In the genomic region with DNA sequence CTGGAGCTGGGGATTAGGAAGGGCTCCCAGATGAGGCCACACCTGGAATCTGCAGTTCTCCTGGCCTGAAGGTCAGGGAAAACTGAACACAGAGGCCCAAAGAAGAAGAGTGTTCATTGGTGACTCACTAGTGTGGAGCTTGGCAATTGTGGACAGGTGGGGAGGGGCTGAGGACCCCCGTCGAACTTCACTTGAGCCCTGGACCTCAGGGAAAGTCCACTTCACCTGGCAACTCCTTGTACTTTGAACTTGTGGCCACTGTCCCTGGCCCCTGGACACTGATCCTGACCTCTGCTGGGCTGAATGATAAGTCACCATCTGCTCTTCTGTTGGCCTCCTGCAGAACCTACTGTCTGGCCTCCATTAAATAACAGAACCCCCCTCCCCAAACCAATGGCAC, we compare ENCODE assay signal across 13 mouse cellular contexts. TPM values are rescaled to one million over a fixed set of nuclear protein-coding genes. Genes with fewer than 3 reads are reported as not detected.
DNase-seq lines count a peak whose midpoint lies in the region; ATAC-seq and TF ChIP-seq lines count a peak whose summit lies in the region.
"Had no signal": no experiment of that assay in that cellular context is flagged by ENCODE, and none has a peak within 500 bp of the region (broad histone marks: within the 10 kb centered on the region; RNA-seq: fewer than 3 reads in every experiment).

No protein-coding gene starts in this region.

- 36% methylated on average over 2 of the region's 2 CpGs for WGBS in kidney, postnatal 0 days
- WGBS in embryonic facial prominence, embryonic 15.5 days: 25% methylated on average over 2 of the region's 2 CpGs
- WGBS in liver, embryonic 16.5 days (ENCODE audit: insufficient replicate concordance): 33% methylated on average over 2 of the region's 2 CpGs

- DNase-seq in adrenal gland, postnatal 10 days: peak; percentile 38
- DNase-seq in adrenal gland, postnatal 36 days: no peak
- no peak for DNase-seq in kidney, postnatal 0 days (ENCODE audit: low spot score)
- DNase-seq in kidney, adult 18-20 months: no peak
- no peak for DNase-seq in left cerebral cortex, adult 9 months (ENCODE audit: low spot score in 2 of 2)
- no peak for DNase-seq in urinary bladder, postnatal 14 days (ENCODE audit: low spot score)
- DNase-seq: right cerebral cortex, postnatal 25 days had no signal

- H3K27ac ChIP-seq in kidney, postnatal 0 days: no peak overlapping the region
- peak overlapping the region; percentile 66 for H3K27ac ChIP-seq in embryonic facial prominence, embryonic 15.5 days (replicated peaks)
- H3K27ac ChIP-seq in liver, embryonic 16.5 days (ENCODE audit: low read length): no peak overlapping the region
- H3K27ac ChIP-seq: forebrain, embryonic 15.5 days; hindbrain, embryonic 14.5 days; layer of hippocampus, adult 2 months had no signal

- no peak for ATAC-seq in kidney, postnatal 0 days (replicated peaks; ENCODE audit: low FRiP score, low read depth)
- ATAC-seq in embryonic facial prominence, embryonic 15.5 days (ENCODE audit: insufficient number of reproducible peaks, low FRiP score, low TSS enrichment, low read depth): no peak
- ATAC-seq in liver, embryonic 16.5 days (ENCODE audit: low read depth): 0 out of 2 replicates have a peak, but pooled peaks have one; percentile 24
- ATAC-seq: forebrain, embryonic 15.5 days; midbrain, embryonic 16.5 days had no signal

- peaks cover 8% of the 10 kb centered on the region; the same call in 1 of the 2 replicates for H3K36me3 ChIP-seq in kidney, postnatal 0 days (ENCODE audit: insufficient read depth, low read length)
- peaks cover 9% of the 10 kb centered on the region; the same call in 1 of the 2 replicates for H3K36me3 ChIP-seq in embryonic facial prominence, embryonic 15.5 days
- no peaks in the 10 kb centered on the region for H3K36me3 ChIP-seq in liver, embryonic 16.5 days (ENCODE audit: control insufficient read depth, insufficient read depth)
- H3K36me3 ChIP-seq: forebrain, embryonic 15.5 days had no signal

- 0 out of 2 replicates have a peak overlapping the region, but pooled peaks have one; percentile 43 for H3K9ac ChIP-seq in kidney, postnatal 0 days (ENCODE audit: low read depth, low read length)
- 0 out of 2 replicates have a peak overlapping the region, but pooled peaks have one; percentile 35 for H3K9ac ChIP-seq in embryonic facial prominence, embryonic 15.5 days
- no peak overlapping the region for H3K9ac ChIP-seq in liver, embryonic 16.5 days (ENCODE audit: low read depth, low read length)
- H3K9ac ChIP-seq: forebrain, embryonic 15.5 days; hindbrain, embryonic 14.5 days had no signal

- no peaks in the 10 kb centered on the region for H3K9me3 ChIP-seq in kidney, postnatal 0 days (replicated peaks; ENCODE audit: low read length)
- H3K9me3 ChIP-seq in embryonic facial prominence, embryonic 15.5 days (replicated peaks): no peaks in the 10 kb centered on the region
- H3K9me3 ChIP-seq in liver, embryonic 16.5 days (replicated peaks; ENCODE audit: control insufficient read depth, low read length): no peaks in the 10 kb centered on the region
- H3K9me3 ChIP-seq: forebrain, embryonic 15.5 days had no signal

- H3K4me2 ChIP-seq in kidney, postnatal 0 days (ENCODE audit: low read length): peak overlapping the region; percentile 71
- peak overlapping the region; percentile 78 for H3K4me2 ChIP-seq in embryonic facial prominence, embryonic 15.5 days (replicated peaks)
- no peak overlapping the region for H3K4me2 ChIP-seq in liver, embryonic 16.5 days (ENCODE audit: low read depth, low read length)
- H3K4me2 ChIP-seq: forebrain, embryonic 15.5 days; hindbrain, embryonic 14.5 days had no signal

- no peaks in the 10 kb centered on the region for H3K4me1 ChIP-seq in kidney, postnatal 0 days (replicated peaks; ENCODE audit: insufficient read depth, low read length)
- peaks cover 30% of the 10 kb centered on the region for H3K4me1 ChIP-seq in embryonic facial prominence, embryonic 15.5 days
- peaks cover 3% of the 10 kb centered on the region; the same call in 1 of the 2 replicates for H3K4me1 ChIP-seq in liver, embryonic 16.5 days (ENCODE audit: control insufficient read depth, low read depth, low read length)

- TF ChIP-seq CTCF in kidney, postnatal 0 days (IDR thresholded peaks at IDR 0.05; ENCODE audit: low read depth): no peak

- H3K27me3 ChIP-seq in kidney, postnatal 0 days (ENCODE audit: insufficient read depth, low read length): peaks cover 41% of the 10 kb centered on the region
- H3K27me3 ChIP-seq in embryonic facial prominence, embryonic 15.5 days: peaks cover 23% of the 10 kb centered on the region
- H3K27me3 ChIP-seq in liver, embryonic 16.5 days (ENCODE audit: control insufficient read depth, insufficient read depth, low read depth, low read length): peaks cover 55% of the 10 kb centered on the region

- H3K4me3 ChIP-seq in kidney, postnatal 0 days (replicated peaks; ENCODE audit: low read depth, low read length): peak overlapping the region; percentile 65
- H3K4me3 ChIP-seq in embryonic facial prominence, embryonic 15.5 days (replicated peaks): peak overlapping the region; percentile 64
- no peak overlapping the region for H3K4me3 ChIP-seq in liver, embryonic 16.5 days (ENCODE audit: low read depth, low read length)
- H3K4me3 ChIP-seq: forebrain, embryonic 15.5 days; layer of hippocampus, adult 2 months had no signal

RNA-seq across cellular contexts. Expression of gene Tbx3, which starts 5.8 kb away (rescaled TPM):
- total RNA-seq in adrenal gland, postnatal 10 days (2021): 100 to 1,000 TPM; 136 to 142 TPM
- total RNA-seq in adrenal gland, postnatal 36 days (2021): 100 to 1,000 TPM; 268 to 342 TPM
- 32.9 and 36.8 TPM in 2 replicates for polyA plus RNA-seq in kidney, postnatal 0 days (2015; fragmentation: Nextera tagmentation; extraction: Ambion mirVana)
- polyA plus RNA-seq in embryonic facial prominence, embryonic 15.5 days (2015; fragmentation: Nextera tagmentation; extraction: Ambion mirVana): 38.8 and 42.1 TPM in 2 replicates
- 2.4 and 2.7 TPM in 2 replicates for polyA plus RNA-seq in liver, embryonic 16.5 days (2015; fragmentation: Nextera tagmentation; extraction: Ambion mirVana)
